Mouse (Mus musculus) kidney, adult 18-20 months (tissue): Measurements from ENCODE around the gene Prr30.
"Not testable (repeated sequence)": the region's sequence is repeated elsewhere in the genome, so short reads cannot be mapped to it uniquely, and the experiment has no call there.

ENCODE experiments used
- DNase-seq: peaks from one replicate; pipeline ENCODE4 v3.0.0; 2021

Prr30 gene

GRCm38 (mm10) chr14:101200230-101200629 lies at the start of gene Prr30:
Gene Prr30 (minus strand): TSS chr14:101200330.
- no peak for DNase-seq

GRCm38 (mm10) chr14:101246793-101247192 lies 46.7 kb upstream of the Prr30 start:
- no peak for DNase-seq

DNA sequence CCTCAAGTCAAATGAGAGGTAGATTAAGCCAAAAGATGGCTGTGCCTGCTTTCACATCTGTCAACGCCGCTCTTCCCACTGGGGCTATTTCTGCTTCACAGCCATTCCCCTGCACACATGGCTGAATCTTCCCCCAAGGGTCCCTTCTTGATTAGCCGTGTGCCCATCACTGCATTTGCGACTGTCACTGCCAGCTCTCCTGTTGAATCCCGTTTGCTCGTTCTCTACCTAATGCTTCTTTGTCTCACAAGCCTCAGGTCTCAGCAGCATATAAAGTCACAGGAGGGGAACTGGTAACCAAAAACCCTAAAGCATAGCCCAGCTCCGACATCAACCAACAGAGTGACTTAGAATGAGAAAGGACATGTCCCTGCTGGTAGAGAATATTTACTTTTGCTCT lies 45.6 kb upstream of the Prr30 start:
- DNase-seq, result no peak

GRCm38 (mm10) chr14:101244441-101244840 lies 44.3 kb upstream of the Prr30 start:
- not testable (repeated sequence) for DNase-seq

DNA sequence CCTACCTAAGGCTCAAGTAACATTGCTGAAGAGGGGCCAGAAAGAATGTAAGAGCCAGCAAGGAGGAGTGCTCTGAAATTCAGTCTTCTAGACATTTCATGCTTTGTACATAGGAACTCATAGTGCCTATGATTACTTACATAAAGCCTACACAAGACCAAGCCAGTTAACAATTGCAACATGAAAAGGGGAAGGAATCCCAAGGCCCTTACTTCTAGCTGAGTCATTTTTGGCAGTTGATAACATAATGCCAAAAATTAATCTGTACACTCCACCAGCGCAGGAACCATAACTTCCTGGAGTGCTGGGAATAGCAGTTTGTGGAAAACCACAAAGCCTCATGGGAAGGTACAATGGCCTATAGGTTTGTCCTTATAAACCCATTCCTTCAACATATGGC lies 37.8 kb upstream of the Prr30 start:
- DNase-seq, result no peak

DNA sequence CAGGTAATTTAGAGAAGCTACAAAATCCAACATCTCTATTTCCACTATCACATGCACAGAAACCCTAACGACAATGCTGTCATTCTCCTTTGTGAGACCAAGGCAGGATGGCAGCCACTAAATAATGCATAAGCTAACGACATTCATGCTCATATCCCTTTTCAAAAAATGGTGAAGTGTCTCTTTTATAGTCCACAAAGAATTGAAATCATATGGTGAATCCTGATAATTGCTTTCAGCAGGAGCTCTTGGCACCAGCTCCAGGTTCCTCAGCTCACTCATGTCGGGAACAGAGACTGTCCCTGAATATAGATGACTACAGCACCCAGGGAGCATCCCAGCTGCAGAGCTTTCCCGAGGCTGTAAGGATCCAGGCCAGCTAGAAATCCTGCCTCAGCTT lies 28.9 kb upstream of the Prr30 start:
- no peak for DNase-seq

GRCm38 (mm10) chr14:101222319-101222718 lies 22.2 kb upstream of the Prr30 start:
- DNase-seq, result no peak

DNA sequence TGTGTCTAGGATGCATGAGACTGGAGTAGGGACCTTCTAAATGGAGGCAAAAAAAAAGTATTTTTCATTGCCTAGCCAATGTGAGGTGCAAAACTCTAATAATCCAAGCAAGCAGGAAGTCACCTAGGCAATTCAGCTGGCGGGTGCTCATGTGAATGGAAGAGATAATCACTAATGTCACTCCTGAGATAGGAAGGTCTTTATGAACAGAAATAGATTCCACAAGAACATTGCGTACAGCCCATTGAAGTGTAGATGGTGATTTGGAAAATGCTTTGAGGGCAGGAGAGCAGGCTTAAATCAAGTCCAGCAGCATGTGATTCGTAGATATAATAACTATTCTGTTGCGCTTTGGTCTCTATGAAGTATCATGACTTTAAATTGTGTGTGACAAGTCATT lies 27.9 kb downstream of the Prr30 start:
- no peak for DNase-seq
